Mouse (Mus musculus) 416B (cell line): ENCODE data around the gene Krt34.

ENCODE experiments used
- DNase-seq: peaks from one replicate; pipeline ENCODE4 v3.0.0; 2011; ENCODE audit warnings: low read depth

Krt34 gene

GRCm38 (mm10) chr11:100041454-100041853 lies at the start of gene Krt34:
Krt34 (minus strand) TSS chr11:100041554.
- DNase-seq = no peak

GRCm38 (mm10) chr11:100088378-100089025 lies 47.1 kb upstream of the Krt34 start:
- no peak for DNase-seq

GRCm38 (mm10) chr11:100087861-100088260 lies 46.5 kb upstream of the Krt34 start, which contains the start of gene Krt32:
Krt32 (minus strand) TSS chr11:100088226.
- no peak for DNase-seq

GRCm38 (mm10) chr11:100073873-100074272 lies 32.5 kb upstream of the Krt34 start:
- DNase-seq = no peak

- DNase-seq = peak; percentile 13
Observed at GRCm38 (mm10) chr11:100067293-100068036, 26.1 kb upstream of the Krt34 start.

GRCm38 (mm10) chr11:100066236-100067010 lies 25.1 kb upstream of the Krt34 start:
- no peak for DNase-seq

GRCm38 (mm10) chr11:100058875-100059274 lies 17.5 kb upstream of the Krt34 start:
- peak; percentile 6 for DNase-seq

GRCm38 (mm10) chr11:100055686-100056655 lies 14.6 kb upstream of the Krt34 start:
- DNase-seq = peak; percentile 50

GRCm38 (mm10) chr11:100050451-100050850 lies 9.1 kb upstream of the Krt34 start, which contains the start of gene Krt31:
Krt31 (minus strand) TSS chr11:100050551.
- no peak for DNase-seq

- DNase-seq = no peak
Observed at GRCm38 (mm10) chr11:100047193-100047592, 5.8 kb upstream of the Krt34 start.

GRCm38 (mm10) chr11:100046303-100046866 lies 5.0 kb upstream of the Krt34 start:
- no peak for DNase-seq

- DNase-seq = no peak
Observed at GRCm38 (mm10) chr11:100029768-100030167, 11.6 kb downstream of the Krt34 start, which contains the start of gene Krt33b. Krt33b (minus strand) TSS chr11:100029868.

GRCm38 (mm10) chr11:100021438-100021837 lies 19.9 kb downstream of the Krt34 start:
- no peak for DNase-seq

- DNase-seq = no peak
Observed at GRCm38 (mm10) chr11:100019466-100019865, 21.9 kb downstream of the Krt34 start.

- no peak for DNase-seq
Observed at GRCm38 (mm10) chr11:100016112-100016511, 25.2 kb downstream of the Krt34 start, which contains the start of gene Krt33a. Krt33a (minus strand) TSS chr11:100016212.

- no peak for DNase-seq
Observed at GRCm38 (mm10) chr11:100013691-100014171, 27.6 kb downstream of the Krt34 start.

GRCm38 (mm10) chr11:100010682-100011081 lies 30.7 kb downstream of the Krt34 start:
- no peak for DNase-seq

GRCm38 (mm10) chr11:100008336-100008735 lies 33.0 kb downstream of the Krt34 start:
- DNase-seq = no peak

- peak; percentile 14 for DNase-seq
Observed at GRCm38 (mm10) chr11:100006624-100007023, 34.7 kb downstream of the Krt34 start.

- DNase-seq = no peak
Observed at GRCm38 (mm10) chr11:100005905-100006304, 35.4 kb downstream of the Krt34 start.

- DNase-seq = peak; percentile 44
Observed at GRCm38 (mm10) chr11:100004846-100005245, 36.5 kb downstream of the Krt34 start.
